Mouse (Mus musculus) right cerebral cortex, postnatal 36 days (tissue): ENCODE results near the gene Actn4.

Source experiments
- DNase-seq, 2 experiments: peaks; one replicate each; pipeline ENCODE4 v3.0.0; 2022; ENCODE audit warnings: low spot score in 2 of 2, mixed read lengths in 1 of 2

The Actn4 gene

GRCm38 (mm10) chr7:28949298-28949697, 12.8 kb downstream of the Actn4 start:
- DNase-seq, result no peak

DNA sequence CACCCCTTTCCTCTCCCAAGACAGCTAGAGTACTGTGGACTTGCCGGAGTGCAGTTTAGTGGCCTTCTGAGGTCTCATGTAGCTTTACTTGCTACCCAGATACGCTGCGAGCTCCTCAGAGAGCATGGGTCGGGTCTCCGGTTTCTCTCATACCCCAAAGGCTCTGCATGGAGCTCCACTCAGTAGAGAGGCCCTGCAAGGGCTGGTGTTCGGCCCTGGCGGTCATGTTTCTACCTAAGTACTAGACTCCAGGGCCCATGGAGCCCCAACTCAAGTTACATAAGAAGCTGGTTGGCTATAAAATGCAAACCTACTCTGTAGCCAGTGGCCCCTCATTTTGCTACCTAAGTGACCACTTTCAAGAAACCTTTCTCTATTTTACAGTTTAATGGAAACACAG, 13.4 kb downstream of the Actn4 start:
- DNase-seq, result no peak

DNA sequence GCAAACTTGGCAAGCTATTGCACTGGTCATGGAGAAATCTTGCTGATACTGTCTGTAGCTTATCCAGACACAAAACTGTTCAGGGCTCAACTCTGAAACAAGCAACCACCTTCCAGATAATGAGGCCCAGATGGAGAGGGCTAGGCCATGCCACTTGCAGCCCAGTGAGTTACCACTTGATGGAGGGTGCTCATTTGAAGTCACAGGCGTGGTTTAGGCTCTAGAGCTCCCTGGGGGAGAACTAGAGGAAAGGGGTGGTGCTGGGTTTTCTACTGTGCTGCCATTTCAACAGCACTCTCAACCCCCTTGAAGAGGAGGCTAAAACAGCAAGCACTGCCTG, 15.9 kb downstream of the Actn4 start:
- DNase-seq, result no peak

GRCm38 (mm10) chr7:28945416-28946270, 16.5 kb downstream of the Actn4 start:
- DNase-seq, result no peak

GRCm38 (mm10) chr7:28944756-28945415, 17.3 kb downstream of the Actn4 start:
- no peak for DNase-seq

- DNase-seq, result no peak
These were observed 18.5 kb downstream of the Actn4 start for GRCm38 (mm10) chr7:28943451-28944180.

DNA sequence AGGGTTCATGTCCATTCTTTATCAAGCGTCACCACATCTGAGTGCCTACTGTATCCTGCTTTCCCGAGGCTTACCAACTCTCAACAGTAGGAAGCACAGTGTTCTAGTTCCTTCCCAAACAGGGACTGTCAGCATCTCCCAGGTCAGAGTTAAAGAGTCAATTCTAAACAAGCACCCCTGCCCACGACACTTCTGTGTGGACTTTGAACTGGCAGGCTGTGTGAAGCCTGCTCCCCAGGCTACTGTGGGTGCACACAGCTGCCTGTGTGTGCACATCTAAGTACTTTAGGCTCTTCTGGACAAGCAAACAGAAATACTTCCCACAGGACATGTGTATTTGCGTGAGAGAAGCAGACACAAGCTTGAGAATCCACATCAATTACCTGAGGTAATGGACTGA, 20.6 kb downstream of the Actn4 start:
- no peak for DNase-seq

DNA sequence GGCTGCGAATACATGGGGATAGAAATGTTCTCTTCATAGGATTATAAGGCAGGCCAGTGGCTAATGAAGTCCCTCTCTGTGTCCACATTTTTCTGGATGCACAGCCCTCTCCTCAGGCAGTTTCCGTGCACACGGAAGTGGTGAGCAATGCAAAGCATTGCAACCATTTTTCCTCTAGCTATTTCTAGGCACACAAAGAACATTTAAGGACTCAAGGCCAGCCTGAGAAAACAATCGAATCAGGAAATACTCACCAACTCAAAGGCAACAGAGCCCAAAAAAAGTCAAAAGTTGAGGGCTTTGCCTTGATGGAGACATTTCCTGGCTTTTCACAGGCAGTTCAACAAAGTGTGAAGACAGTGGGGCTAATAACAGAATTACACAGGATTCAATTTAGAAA, 21.0 kb downstream of the Actn4 start:
- no peak for DNase-seq

DNA sequence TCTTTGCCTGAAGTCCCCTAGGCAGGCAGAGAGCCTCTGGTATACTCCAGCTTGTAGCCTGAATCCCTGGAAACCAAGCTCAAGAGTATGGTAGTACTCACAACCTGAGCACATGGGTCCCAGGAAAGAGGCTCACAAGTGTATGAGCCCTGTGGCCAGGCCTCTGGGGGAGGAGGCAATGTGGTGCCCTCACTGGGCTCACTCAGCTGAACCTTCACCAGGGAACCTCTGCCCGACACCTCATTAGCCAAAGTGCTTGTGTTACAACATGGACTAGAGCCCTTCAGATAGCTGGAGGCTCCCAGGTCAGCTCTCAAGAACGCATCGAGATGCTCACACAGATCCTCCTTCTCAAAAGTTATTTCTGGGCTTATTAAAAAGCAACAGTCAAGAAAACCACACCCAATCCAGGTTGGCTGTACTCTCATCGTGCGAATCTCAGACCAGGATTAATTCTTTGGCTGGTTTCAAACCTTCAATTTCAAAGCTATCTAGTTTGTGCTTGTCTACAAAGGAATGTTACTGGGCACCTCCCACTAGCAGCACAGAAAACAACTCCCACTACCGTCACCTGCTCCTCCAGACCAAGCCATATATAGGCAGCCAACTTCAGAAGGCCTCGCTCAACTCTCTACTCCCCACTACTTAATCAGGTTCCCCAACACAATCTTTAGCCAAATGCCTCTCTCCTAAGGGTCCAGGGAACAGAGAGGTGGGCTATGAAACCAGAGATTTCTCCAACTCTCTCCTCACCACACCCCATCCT, 22.5 kb downstream of the Actn4 start:
- DNase-seq, result no peak

DNA sequence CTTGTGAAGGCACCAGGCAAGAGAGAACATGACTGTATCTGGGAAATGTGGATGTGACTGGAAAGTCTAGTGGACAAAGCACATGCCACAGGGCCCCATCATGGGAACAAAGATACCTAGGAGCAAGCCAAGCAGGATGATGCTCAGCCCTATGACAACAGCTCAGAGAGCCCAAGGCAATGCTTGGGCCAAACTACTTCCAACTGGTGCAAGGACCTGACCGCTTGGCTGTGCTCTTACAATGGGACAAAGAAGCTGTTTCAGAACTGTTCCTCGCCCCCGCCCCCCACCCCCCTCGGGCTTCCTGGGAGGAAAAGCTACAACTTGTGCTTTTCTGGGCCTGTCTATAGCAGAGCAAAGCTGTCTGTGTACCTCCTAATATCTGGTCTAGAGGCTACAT, 23.5 kb downstream of the Actn4 start:
- no peak for DNase-seq

DNA sequence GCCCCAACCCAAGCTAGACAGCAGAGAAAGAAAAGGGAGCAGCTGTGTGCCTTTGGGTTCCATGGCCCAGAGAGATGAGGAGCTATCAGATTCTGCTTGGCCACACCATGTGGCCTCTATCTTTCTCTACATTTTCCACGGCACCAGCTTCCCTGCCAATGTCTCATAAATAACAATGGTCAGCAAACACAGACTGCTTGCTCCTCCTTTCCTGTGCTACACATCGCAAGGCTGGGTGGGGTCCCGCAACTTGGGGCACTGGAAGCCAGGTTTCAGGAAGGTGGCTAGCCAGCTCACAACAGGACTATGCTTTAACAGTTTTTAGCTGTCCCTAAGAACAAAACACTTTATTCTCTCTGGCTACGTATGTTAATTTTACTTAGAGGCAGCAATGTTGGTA, 25.4 kb downstream of the Actn4 start:
- DNase-seq, result no peak

DNA sequence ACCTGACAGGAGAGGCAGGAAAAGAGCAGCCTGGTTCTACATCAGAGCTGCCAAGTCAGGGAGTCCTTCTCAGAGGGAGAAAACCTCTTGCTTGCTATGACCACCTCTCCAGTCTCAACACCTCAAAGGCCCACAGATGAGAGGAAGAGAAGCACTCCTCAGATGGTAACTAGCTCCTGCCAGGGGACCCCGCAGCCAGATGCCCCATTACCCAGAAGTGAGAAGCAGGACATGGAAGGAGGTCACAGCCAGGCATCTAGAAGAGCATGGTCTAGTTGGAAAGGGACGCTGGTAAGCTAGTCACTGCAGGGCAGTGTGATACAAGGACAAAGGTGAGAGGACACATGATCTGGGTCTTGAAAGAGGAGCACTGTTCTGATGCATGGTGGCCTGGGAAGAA, 28.3 kb downstream of the Actn4 start:
- no peak for DNase-seq

DNA sequence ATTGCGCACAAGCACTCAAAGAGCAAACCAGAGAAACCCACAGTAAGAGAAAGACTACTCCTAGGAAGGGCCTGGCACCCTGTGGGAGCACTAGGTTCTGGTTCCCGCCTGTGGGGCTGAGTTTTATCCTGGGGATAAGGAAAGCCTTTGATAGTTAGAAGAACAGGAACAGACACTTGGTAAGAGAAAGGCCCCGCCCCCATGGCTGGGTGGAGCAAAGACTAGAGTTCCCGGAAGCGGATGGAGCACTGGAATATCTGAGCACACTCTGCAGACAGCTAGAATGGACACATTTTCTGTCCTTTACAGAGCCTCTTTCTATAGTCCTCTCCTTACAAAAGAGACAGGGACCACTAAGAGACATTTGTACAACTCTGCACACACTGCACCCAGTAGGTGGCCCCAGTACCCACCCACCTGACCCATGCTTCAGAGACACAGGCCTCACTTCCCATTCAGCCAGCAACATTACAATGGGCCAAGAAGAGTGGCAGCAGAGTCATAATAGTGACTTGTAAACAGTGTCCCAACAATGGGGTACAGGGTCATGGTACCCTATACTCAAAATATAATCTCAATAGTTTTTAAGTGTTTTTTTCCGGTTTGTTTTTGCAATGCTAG, 29.6 kb downstream of the Actn4 start:
- no peak for DNase-seq

DNA sequence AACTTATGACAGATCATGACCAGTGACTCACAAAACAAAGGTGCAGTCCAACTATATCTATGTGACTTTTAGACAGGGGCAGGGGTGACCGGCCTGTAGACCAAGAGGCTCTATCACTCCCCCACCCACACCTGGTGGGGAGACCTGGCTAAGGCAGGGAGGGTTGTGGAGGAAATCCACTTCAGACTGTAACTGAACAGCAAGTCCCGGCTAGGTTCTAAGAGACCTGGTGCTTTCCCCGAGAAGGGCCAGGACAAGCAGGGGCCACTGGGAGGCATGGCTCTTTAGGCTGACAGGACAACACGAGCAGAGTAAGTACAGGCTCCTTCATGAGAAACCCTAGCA, 30.5 kb downstream of the Actn4 start:
- DNase-seq, result no peak

DNA sequence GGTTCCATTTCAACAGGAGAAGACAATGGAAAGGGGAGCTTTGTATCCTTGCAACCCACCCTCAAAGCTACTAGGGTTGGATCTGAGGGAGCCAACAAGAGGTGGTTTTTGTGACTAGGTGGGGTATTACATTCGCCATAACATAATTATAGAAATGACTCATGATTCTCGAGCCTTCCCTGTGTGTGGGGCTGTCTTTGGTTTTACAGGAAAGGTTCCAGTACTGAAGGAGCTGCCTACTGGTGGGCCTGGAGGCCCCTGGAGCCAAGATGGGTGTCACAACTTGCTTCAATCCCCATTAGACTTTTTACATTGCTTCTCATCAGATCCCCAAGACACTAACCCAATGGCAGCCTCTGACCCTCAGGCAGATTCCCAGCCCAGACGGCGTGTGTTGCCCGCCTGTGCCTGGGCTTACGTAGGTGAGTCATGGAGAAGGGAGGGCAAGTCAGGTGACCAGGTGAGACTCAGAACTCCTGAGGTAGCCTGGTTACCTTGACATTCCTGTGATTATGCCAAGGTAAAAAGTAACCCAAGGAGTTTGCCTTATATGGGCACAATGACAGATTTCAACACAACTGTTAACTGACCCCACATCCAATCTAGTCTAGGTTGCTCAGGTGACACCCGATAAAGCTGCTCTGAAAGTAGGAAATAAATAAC, 31.0 kb downstream of the Actn4 start:
- DNase-seq, result no peak

DNA sequence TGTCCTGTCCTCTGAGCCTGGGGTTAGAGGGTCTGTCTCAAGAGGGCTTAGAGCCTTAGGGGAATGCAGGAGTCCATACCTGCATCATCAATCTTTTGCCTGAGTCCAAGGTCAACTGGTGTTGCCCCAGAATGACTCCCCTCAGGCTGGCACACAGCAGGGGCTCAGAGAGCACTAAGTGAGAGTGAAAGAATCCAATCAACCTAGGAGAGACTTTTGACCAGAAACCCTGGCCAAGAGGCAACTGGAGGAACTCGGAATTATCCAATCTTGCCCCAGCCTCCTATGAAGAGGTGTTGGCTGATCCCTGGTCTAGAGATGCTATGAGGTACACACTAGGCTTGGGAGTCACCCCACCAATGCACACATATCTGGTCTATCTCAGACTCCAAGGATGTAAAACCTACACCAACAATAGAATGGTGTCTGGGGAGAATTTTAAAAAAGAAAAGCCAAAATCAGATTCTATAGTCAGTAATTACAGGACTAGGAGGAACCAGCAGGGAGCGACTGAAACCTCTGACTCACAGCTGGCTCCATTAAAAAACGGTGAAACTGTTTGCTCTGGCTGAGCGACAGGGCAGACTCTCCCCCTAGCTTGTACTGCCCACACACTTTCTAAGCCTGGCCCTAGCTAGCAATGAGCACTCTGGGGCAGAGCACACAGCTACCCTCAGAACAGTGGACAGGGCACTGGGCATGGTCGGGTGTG, 31.7 kb downstream of the Actn4 start:
- DNase-seq, result no peak

GRCm38 (mm10) chr7:28929381-28929780, 32.8 kb downstream of the Actn4 start:
- no peak for DNase-seq

DNA sequence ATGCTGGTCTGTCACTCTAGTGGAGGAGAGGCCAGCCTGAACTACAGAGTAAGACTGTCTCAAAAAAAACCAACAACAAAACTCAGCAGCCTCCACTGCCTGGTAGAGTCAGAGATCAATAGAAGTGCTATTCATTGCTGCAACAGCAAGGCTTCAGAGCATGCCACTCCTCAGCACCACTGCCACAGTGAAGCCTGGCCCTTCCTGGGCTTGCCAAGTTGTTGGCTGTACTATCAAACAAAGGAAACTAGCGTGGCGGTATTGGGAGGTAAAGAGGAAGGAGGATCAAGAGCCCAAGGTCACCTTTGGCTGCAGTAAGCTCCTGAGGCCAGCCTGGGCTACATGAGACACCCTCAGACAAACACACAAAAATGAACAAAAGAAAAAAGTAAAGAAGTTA, 36.0 kb downstream of the Actn4 start:
- DNase-seq, result no peak

DNA sequence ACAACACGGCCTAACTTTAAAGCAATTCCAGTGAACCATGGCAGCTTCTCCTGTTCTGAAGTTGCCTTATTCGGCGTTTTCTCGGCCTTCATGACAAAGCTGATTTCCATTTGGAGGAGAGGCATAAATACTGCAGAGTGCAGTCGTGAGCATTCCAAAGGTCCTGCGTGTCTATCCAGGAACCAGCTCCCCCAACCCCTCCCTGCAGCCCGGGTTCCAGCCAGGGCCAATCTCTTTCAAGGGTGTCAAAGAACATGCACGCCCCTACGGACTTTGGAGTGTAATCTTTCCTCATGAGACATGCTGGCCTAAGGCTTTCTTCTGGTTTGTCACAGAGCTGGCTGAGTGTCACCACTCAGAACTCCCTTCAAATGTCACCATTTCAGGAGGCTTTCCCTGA, 36.8 kb downstream of the Actn4 start:
- DNase-seq, result no peak

DNA sequence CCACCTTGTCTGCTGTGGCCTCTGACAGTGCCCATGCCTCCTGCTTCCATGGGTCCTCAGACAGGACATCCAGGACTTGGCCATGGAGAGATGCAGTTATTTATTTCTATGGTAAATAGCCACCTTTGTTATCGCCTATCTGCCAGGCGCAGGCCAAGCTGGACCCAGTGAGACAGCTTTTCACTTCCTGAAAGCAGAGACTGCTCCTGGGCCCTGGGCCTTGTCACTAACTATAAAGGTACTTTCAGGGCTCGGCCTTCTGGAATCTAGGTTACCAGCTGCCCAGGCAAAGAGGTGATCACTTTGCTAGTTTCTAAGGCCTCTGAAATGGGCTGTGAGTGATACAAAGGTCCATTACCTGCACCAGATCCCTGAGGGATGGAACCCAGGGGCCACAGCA, 37.3 kb downstream of the Actn4 start:
- no peak for DNase-seq

DNA sequence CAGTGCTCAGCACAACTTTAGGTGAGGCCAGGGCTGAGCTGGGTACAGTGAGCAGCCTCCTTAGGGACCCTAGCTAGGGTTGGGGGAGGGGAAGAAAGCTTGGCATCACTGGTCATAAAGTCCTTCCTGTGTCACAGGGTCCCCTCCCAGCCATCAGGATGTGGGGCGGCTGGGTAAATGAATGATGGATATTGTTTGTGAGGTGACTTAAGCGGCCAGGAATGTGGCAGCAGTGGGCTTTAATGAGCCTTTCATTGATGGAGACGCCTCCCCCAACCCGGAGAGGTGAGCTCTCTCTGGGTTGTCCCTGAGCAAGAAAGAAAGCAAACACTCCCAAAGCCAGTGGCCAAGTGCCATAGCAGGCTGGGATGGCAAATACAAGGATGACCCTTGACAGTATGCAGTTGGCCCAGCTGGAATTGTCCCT, 38.3 kb downstream of the Actn4 start:
- no peak for DNase-seq
